Mouse (Mus musculus): ENCODE data around the gene Nosip. TPM values are rescaled to one million over a fixed set of nuclear protein-coding genes. Genes with fewer than 3 reads are reported as not detected.
"Not testable (repeated sequence)": the region's sequence is repeated elsewhere in the genome, so short reads cannot be mapped to it uniquely, and the experiment has no call there.

Nosip gene
- polyA plus RNA-seq, 1 experiment from 2014 or later, result 58.0 TPM

- Histone ChIP-seq H3K4me1 (replicated peaks) (peaks cover 22% of the 10 kb centered on the region), H3K9ac (no peak overlapping the region), H3K4me3 (no peak overlapping the region), H3K36me3 (peaks cover 53% of the 10 kb centered on the region), H3K27ac (no peak overlapping the region), H3K4me2 (no peak overlapping the region), H3K27me3 (no peaks in the 10 kb centered on the region), H3K9me3 (no peaks in the 10 kb centered on the region)
- WGBS, result 94% methylated on average over 6 of the region's 6 CpGs
- no peak for ATAC-seq (ENCODE audit: low FRiP score)
These were observed 56.1 kb downstream of the Nosip start for GRCm38 (mm10) chr7:45118336-45118735.

- no peaks in the 10 kb centered on the region for H3K9me3 ChIP-seq
- H3K36me3 ChIP-seq, result peaks cover 54% of the 10 kb centered on the region
- H3K4me3 ChIP-seq, result no peak overlapping the region
- no peak overlapping the region for H3K27ac ChIP-seq
- H3K27me3 ChIP-seq, result no peaks in the 10 kb centered on the region
- ATAC-seq (ENCODE audit: low FRiP score), result no peak
- 88% methylated on average over 5 of the region's 5 CpGs for WGBS
- no peak overlapping the region for H3K9ac ChIP-seq
- H3K4me1 ChIP-seq (replicated peaks), result peaks cover 30% of the 10 kb centered on the region
- no peak overlapping the region for H3K4me2 ChIP-seq
These were observed 57.8 kb downstream of the Nosip start for GRCm38 (mm10) chr7:45119780-45120709.

GRCm38 (mm10) chr7:45121404-45121803 is 59.2 kb downstream of the Nosip start:
- H3K9me3 ChIP-seq, result no peaks in the 10 kb centered on the region
- ATAC-seq (ENCODE audit: low FRiP score), result no peak
- 83% methylated on average over 8 of the region's 8 CpGs for WGBS
- no peak overlapping the region; the same call in 1 of the 2 replicates for H3K4me3 ChIP-seq
- no peaks in the 10 kb centered on the region for H3K27me3 ChIP-seq
- peaks cover 68% of the 10 kb centered on the region for H3K36me3 ChIP-seq
- peaks cover 41% of the 10 kb centered on the region for H3K4me1 ChIP-seq (replicated peaks)
- peak overlapping the region; percentile 30; the same call in 1 of the 2 replicates for H3K27ac ChIP-seq
- 0 out of 2 replicates have a peak overlapping the region, but pooled peaks have one; percentile 4 for H3K4me2 ChIP-seq
- H3K9ac ChIP-seq, result peak overlapping the region; percentile 43

GRCm38 (mm10) chr7:45121966-45122365 is 59.7 kb downstream of the Nosip start:
- no peaks in the 10 kb centered on the region for H3K9me3 ChIP-seq
- no peak overlapping the region for H3K4me3 ChIP-seq
- H3K36me3 ChIP-seq, result peaks cover 73% of the 10 kb centered on the region
- ATAC-seq (ENCODE audit: low FRiP score), result no peak
- H3K9ac ChIP-seq, result peak overlapping the region; percentile 43; the same call in 1 of the 2 replicates
- peak overlapping the region; percentile 30; the same call in 1 of the 2 replicates for H3K27ac ChIP-seq
- no peaks in the 10 kb centered on the region for H3K27me3 ChIP-seq
- peaks cover 47% of the 10 kb centered on the region for H3K4me1 ChIP-seq (replicated peaks)
- H3K4me2 ChIP-seq, result 0 out of 2 replicates have a peak overlapping the region, but pooled peaks have one; percentile 4

GRCm38 (mm10) chr7:45122561-45123185 is 60.4 kb downstream of the Nosip start:
- no peaks in the 10 kb centered on the region for H3K27me3 ChIP-seq
- peaks cover 77% of the 10 kb centered on the region for H3K36me3 ChIP-seq
- peak overlapping the region; percentile 99 for H3K9ac ChIP-seq
- WGBS, result 87% methylated on average over 15 of the region's 15 CpGs
- no peak for ATAC-seq (ENCODE audit: low FRiP score)
- H3K4me3 ChIP-seq, result peak overlapping the region; percentile 94
- peaks cover 54% of the 10 kb centered on the region for H3K4me1 ChIP-seq (replicated peaks)
- no peaks in the 10 kb centered on the region for H3K9me3 ChIP-seq
- H3K27ac ChIP-seq, result no peak overlapping the region
- peak overlapping the region; percentile 94 for H3K4me2 ChIP-seq

GRCm38 (mm10) chr7:45123186-45123570 is 60.9 kb downstream of the Nosip start:
- H3K9ac ChIP-seq, result peak overlapping the region; percentile 99
- peak overlapping the region; percentile 94 for H3K4me2 ChIP-seq
- H3K36me3 ChIP-seq, result peaks cover 73% of the 10 kb centered on the region
- H3K4me3 ChIP-seq, result peak overlapping the region; percentile 94
- H3K4me1 ChIP-seq (replicated peaks), result peaks cover 56% of the 10 kb centered on the region
- ATAC-seq (ENCODE audit: low FRiP score), result no peak
- no peaks in the 10 kb centered on the region for H3K27me3 ChIP-seq
- H3K27ac ChIP-seq, result peak overlapping the region; percentile 92; the same call in 1 of the 2 replicates
- WGBS, result 24% methylated on average over 12 of the region's 12 CpGs
- H3K9me3 ChIP-seq, result no peaks in the 10 kb centered on the region

GRCm38 (mm10) chr7:45124224-45125143 is 62.3 kb downstream of the Nosip start, which contains the start of gene Rps11:
Gene Rps11, minus strand, starts transcription at chr7:45124439.
- under 1% methylated on average over 59 of the region's 59 CpGs for WGBS
- peak; percentile 86 for ATAC-seq (ENCODE audit: low FRiP score)
- Histone ChIP-seq H3K4me3 (peak within 1 kb of the TSS; percentile 94), H3K27me3 (no peaks in the 10 kb centered on the region), H3K27ac (peak within 1 kb of the TSS; percentile 92), H3K9ac (peak within 1 kb of the TSS; percentile 99), H3K9me3 (no peaks in the 10 kb centered on the region), H3K36me3 (peaks cover 62% of the 10 kb centered on the region), H3K4me2 (peak within 1 kb of the TSS; percentile 94), H3K4me1 (replicated peaks) (peaks cover 58% of the 10 kb centered on the region)

GRCm38 (mm10) chr7:45125144-45125600 is 62.9 kb downstream of the Nosip start:
- H3K4me3 ChIP-seq, result peak overlapping the region; percentile 33; the same call in 1 of the 2 replicates
- 17% methylated on average over 7 of the region's 7 CpGs for WGBS

GRCm38 (mm10) chr7:45125649-45126048 is 63.4 kb downstream of the Nosip start:
- not testable (repeated sequence) for H3K9ac ChIP-seq; H3K4me3 ChIP-seq; ATAC-seq (ENCODE audit: low FRiP score); H3K9me3 ChIP-seq; H3K27me3 ChIP-seq
- peak overlapping the region; percentile 56; the same call in 1 of the 2 replicates for H3K4me2 ChIP-seq
- H3K27ac ChIP-seq, result peak overlapping the region; percentile 92; the same call in 1 of the 2 replicates
- H3K36me3 ChIP-seq, result peaks cover 50% of the 10 kb centered on the region
- 68% methylated on average over 5 of the region's 5 CpGs for WGBS
- H3K4me1 ChIP-seq (replicated peaks), result peaks cover 65% of the 10 kb centered on the region

More at GRCm38 (mm10) chr7:45125144-45125600, 62.9 kb downstream of the Nosip start:
- no peak for ATAC-seq (ENCODE audit: low FRiP score)
- Histone ChIP-seq H3K4me2 (peak overlapping the region; percentile 56), H3K36me3 (peaks cover 55% of the 10 kb centered on the region), H3K4me1 (replicated peaks) (peaks cover 65% of the 10 kb centered on the region), H3K9ac (peak overlapping the region; percentile 49; the same call in 1 of the 2 replicates), H3K9me3 (no peaks in the 10 kb centered on the region), H3K27me3 (no peaks in the 10 kb centered on the region), H3K27ac (peak overlapping the region; percentile 92)

- Histone ChIP-seq H3K4me2 (peak overlapping the region; percentile 96), H3K27ac (peak overlapping the region; percentile 92), H3K9me3 (no peaks in the 10 kb centered on the region), H3K4me1 (replicated peaks) (peaks cover 63% of the 10 kb centered on the region), H3K9ac (peak overlapping the region; percentile 99), H3K27me3 (no peaks in the 10 kb centered on the region), H3K4me3 (peak overlapping the region; percentile 92; the same call in 1 of the 2 replicates), H3K36me3 (peaks cover 44% of the 10 kb centered on the region)
- WGBS, result 79% methylated on average over 17 of the region's 17 CpGs
- ATAC-seq (ENCODE audit: low FRiP score), result no peak
These were observed 64.1 kb downstream of the Nosip start for GRCm38 (mm10) chr7:45126147-45126843.

Measured in hindbrain, embryonic 13.5 days (tissue).